Mouse (Mus musculus): Measurements from ENCODE around the gene Slc25a11. TPM values are rescaled to one million over a fixed set of nuclear protein-coding genes. Genes with fewer than 3 reads are reported as not detected.
A peak's percentile ranks its signal among the peaks of the same experiment; 100 is the strongest.

Gene Slc25a11
- polyA plus RNA-seq, 1 experiment, result 162 TPM

- 77% methylated on average over 4 of the region's 4 CpGs for WGBS
- H3K36me3 ChIP-seq (ENCODE audit: control insufficient read depth, insufficient read depth, low read length), result no peaks in the 10 kb centered on the region; the same call in 1 of the 2 replicates
- no peak for DNase-seq
These were observed 51.2 kb downstream of the Slc25a11 start for GRCm38 (mm10) chr11:70596094-70596493.

GRCm38 (mm10) chr11:70595638-70596037, 51.6 kb downstream of the Slc25a11 start:
- Histone ChIP-seq H3K27me3 (ENCODE audit: control insufficient read depth, insufficient read depth, low read length) (no peaks in the 10 kb centered on the region), H3K4me3 (ENCODE audit: control insufficient read depth, insufficient read depth, low read length) (no peak overlapping the region), H3K27ac (ENCODE audit: control insufficient read depth, insufficient read depth, low read length) (0 out of 2 replicates have a peak overlapping the region, but pooled peaks have one; percentile 25), H3K4me1 (replicated peaks; ENCODE audit: control insufficient read depth, insufficient read depth, low read length) (peaks cover 13% of the 10 kb centered on the region), H3K36me3 (ENCODE audit: control insufficient read depth, insufficient read depth, low read length) (no peaks in the 10 kb centered on the region; the same call in 1 of the 2 replicates)
- 68% methylated on average over 2 of the region's 2 CpGs for WGBS
- TF ChIP-seq POLR2A (IDR thresholded peaks at IDR 0.05; ENCODE audit: control insufficient read depth, extremely low read depth, insufficient read depth, low read length, poor library complexity) (no peak), CTCF (IDR thresholded peaks at IDR 0.05; ENCODE audit: borderline replicate concordance, control insufficient read depth, extremely low read depth, insufficient read depth, low read length, poor library complexity) (no peak)
- no peak for DNase-seq

More at GRCm38 (mm10) chr11:70596094-70596493, 51.2 kb downstream of the Slc25a11 start:
- H3K4me3 ChIP-seq (ENCODE audit: control insufficient read depth, insufficient read depth, low read length), result no peak overlapping the region
- peak overlapping the region; percentile 27; the same call in 1 of the 2 replicates for H3K27ac ChIP-seq (ENCODE audit: control insufficient read depth, insufficient read depth, low read length)
- H3K4me1 ChIP-seq (replicated peaks; ENCODE audit: control insufficient read depth, insufficient read depth, low read length), result peaks cover 13% of the 10 kb centered on the region
- no peaks in the 10 kb centered on the region for H3K27me3 ChIP-seq (ENCODE audit: control insufficient read depth, insufficient read depth, low read length)
- TF ChIP-seq POLR2A (IDR thresholded peaks at IDR 0.05; ENCODE audit: control insufficient read depth, extremely low read depth, insufficient read depth, low read length, poor library complexity) (no peak), CTCF (IDR thresholded peaks at IDR 0.05; ENCODE audit: borderline replicate concordance, control insufficient read depth, extremely low read depth, insufficient read depth, low read length, poor library complexity) (no peak)

GRCm38 (mm10) chr11:70594253-70594989, 52.9 kb downstream of the Slc25a11 start:
- Histone ChIP-seq H3K27me3 (ENCODE audit: control insufficient read depth, insufficient read depth, low read length) (no peaks in the 10 kb centered on the region), H3K4me3 (ENCODE audit: control insufficient read depth, insufficient read depth, low read length) (no peak overlapping the region), H3K27ac (ENCODE audit: control insufficient read depth, insufficient read depth, low read length) (peak overlapping the region; percentile 38; the same call in 1 of the 2 replicates), H3K4me1 (replicated peaks; ENCODE audit: control insufficient read depth, insufficient read depth, low read length) (peaks cover 13% of the 10 kb centered on the region), H3K36me3 (ENCODE audit: control insufficient read depth, insufficient read depth, low read length) (no peaks in the 10 kb centered on the region; the same call in 1 of the 2 replicates)
- no peak for TF ChIP-seq CTCF (IDR thresholded peaks at IDR 0.05; ENCODE audit: borderline replicate concordance, control insufficient read depth, extremely low read depth, insufficient read depth, low read length, poor library complexity)
- TF ChIP-seq POLR2A (IDR thresholded peaks at IDR 0.05; ENCODE audit: control insufficient read depth, extremely low read depth, insufficient read depth, low read length, poor library complexity), result no peak
- no peak for DNase-seq
- 84% methylated on average over 15 of the region's 15 CpGs for WGBS

Other genes with a start within 250 kb of the Slc25a11 start
- 33.0 and 40.4 TPM in 2 replicates for gene Pelp1, start 237.4 kb downstream of the Slc25a11 start, polyA plus RNA-seq (2012; rRNA removed)
- gene Arrb2, start 214.8 kb downstream of the Slc25a11 start, polyA plus RNA-seq (2012; rRNA removed), result 213 and 220 TPM in 2 replicates
- 29.1 and 34.8 TPM in 2 replicates for gene Med11, start 195.6 kb downstream of the Slc25a11 start, polyA plus RNA-seq (2012; rRNA removed)
- 27.0 and 31.2 TPM in 2 replicates for gene Zmynd15, start 188.0 kb downstream of the Slc25a11 start, polyA plus RNA-seq (2012; rRNA removed)
- gene Cxcl16, start 187.5 kb downstream of the Slc25a11 start, polyA plus RNA-seq (2012; rRNA removed), result 57.7 and 92.8 TPM in 2 replicates
- gene Tm4sf5, start 142.2 kb downstream of the Slc25a11 start, polyA plus RNA-seq (2012; rRNA removed), result 7.0 and 8.0 TPM in 2 replicates
- 5.3 and 7.2 TPM in 2 replicates for gene Vmo1, start 132.9 kb downstream of the Slc25a11 start, polyA plus RNA-seq (2012; rRNA removed)
- 0.22 and 0.50 TPM in 2 replicates for gene Gltpd2, start 128.3 kb downstream of the Slc25a11 start, polyA plus RNA-seq (2012; rRNA removed)
- gene Psmb6, start 122.1 kb downstream of the Slc25a11 start, polyA plus RNA-seq (2012; rRNA removed), result 387 and 460 TPM in 2 replicates
- gene Gm40193, start 114.5 kb downstream of the Slc25a11 start, polyA plus RNA-seq (2012; rRNA removed), result not detected in 2 replicates
- gene Pld2, start 107.4 kb downstream of the Slc25a11 start, polyA plus RNA-seq (2012; rRNA removed), result 12.8 and 16.1 TPM in 2 replicates
- gene Mink1, start 84.6 kb downstream of the Slc25a11 start, polyA plus RNA-seq (2012; rRNA removed), result 151 and 172 TPM in 2 replicates
- 0.15 TPM in 1 of 2 replicates, not detected in the other for gene 4930544D05Rik, start 31.6 kb downstream of the Slc25a11 start, polyA plus RNA-seq (2012; rRNA removed)
- gene Chrne, start 28.3 kb downstream of the Slc25a11 start, polyA plus RNA-seq (2012; rRNA removed), result 0.53 and 1.1 TPM in 2 replicates
- 0.04 TPM in 2 replicates for gene Gp1ba, start 8.4 kb downstream of the Slc25a11 start, polyA plus RNA-seq (2012; rRNA removed)
- 285 and 346 TPM in 2 replicates for gene Rnf167, start 244 bp downstream of the Slc25a11 start, polyA plus RNA-seq (2012; rRNA removed)
- gene Pfn1, start 7.2 kb upstream of the Slc25a11 start, polyA plus RNA-seq (2012; rRNA removed), result 3,213 and 4,498 TPM in 2 replicates
- gene Eno3, start 9.7 kb upstream of the Slc25a11 start, polyA plus RNA-seq (2012; rRNA removed), result 25.3 and 75.8 TPM in 2 replicates
- gene Spag7, start 21.9 kb upstream of the Slc25a11 start, polyA plus RNA-seq (2012; rRNA removed), result 27.5 and 32.2 TPM in 2 replicates
- 38.4 and 42.7 TPM in 2 replicates for gene Camta2, start 40.6 kb upstream of the Slc25a11 start, polyA plus RNA-seq (2012; rRNA removed)
- gene Inca1, start 52.7 kb upstream of the Slc25a11 start, polyA plus RNA-seq (2012; rRNA removed), result 1.1 and 1.9 TPM in 2 replicates
- 25.5 and 32.1 TPM in 2 replicates for gene Kif1c, start 53.1 kb upstream of the Slc25a11 start, polyA plus RNA-seq (2012; rRNA removed)
- 3.9 and 4.6 TPM in 2 replicates for gene Zfp3, start 116.7 kb upstream of the Slc25a11 start, polyA plus RNA-seq (2012; rRNA removed)
- gene Scimp, start 165.1 kb upstream of the Slc25a11 start, polyA plus RNA-seq (2012; rRNA removed), result 2.4 and 3.1 TPM in 2 replicates
- 3.5 and 3.7 TPM in 2 replicates for gene Rabep1, start 197.3 kb upstream of the Slc25a11 start, polyA plus RNA-seq (2012; rRNA removed)

All from thymus, adult 2 months (tissue).